In genomic region chr8:8660307-8661098, GRCm38 (mm10) we compare ENCODE assay signal across 8 mouse cellular contexts. TPM values are rescaled to one million over a fixed set of nuclear protein-coding genes. Genes with fewer than 3 reads are reported as not detected.
DNase-seq lines count a peak whose midpoint lies in the region; ATAC-seq lines count a peak whose summit lies in the region.

No protein-coding gene starts in this region.

- H3K9me3 ChIP-seq in heart, embryonic 13.5 days, result no peaks in the 10 kb centered on the region
- H3K9me3 ChIP-seq in liver, embryonic 12.5 days (replicated peaks), result no peaks in the 10 kb centered on the region
- H3K9me3 ChIP-seq in stomach, embryonic 14.5 days (ENCODE audit: control insufficient read depth, low read depth, low read length), result no peaks in the 10 kb centered on the region

- peak; percentile 64 for DNase-seq in adrenal gland, adult 2 months
- DNase-seq in adrenal gland, adult 8-10 months, result no peak
- DNase-seq in ovary, postnatal 14 days (ENCODE audit: low spot score), result peak; percentile 29
- no peak for DNase-seq in ovary, postnatal 10 days (ENCODE audit: low spot score)

- peaks cover 45% of the 10 kb centered on the region for H3K4me1 ChIP-seq in heart, embryonic 13.5 days
- peaks cover 35% of the 10 kb centered on the region for H3K4me1 ChIP-seq in liver, embryonic 12.5 days
- peaks cover 7% of the 10 kb centered on the region; the same call in 1 of the 2 replicates for H3K4me1 ChIP-seq in stomach, embryonic 14.5 days (ENCODE audit: control insufficient read depth, insufficient read depth, low read length)

- no peaks in the 10 kb centered on the region for H3K27me3 ChIP-seq in heart, embryonic 13.5 days (replicated peaks)
- peaks cover 51% of the 10 kb centered on the region for H3K27me3 ChIP-seq in liver, embryonic 12.5 days (replicated peaks)
- no peaks in the 10 kb centered on the region for H3K27me3 ChIP-seq in stomach, embryonic 14.5 days (ENCODE audit: control insufficient read depth, insufficient read depth, low read length)

- H3K9ac ChIP-seq in heart, embryonic 13.5 days, result peak overlapping the region; percentile 95
- H3K9ac ChIP-seq in liver, embryonic 12.5 days, result peak overlapping the region; percentile 61
- H3K9ac ChIP-seq in stomach, embryonic 14.5 days (replicated peaks; ENCODE audit: low read depth, low read length), result peak overlapping the region; percentile 90

- ATAC-seq in heart, embryonic 13.5 days (ENCODE audit: extremely low read depth, insufficient number of reproducible peaks, low FRiP score, low TSS enrichment), result peak; percentile 5; the same call in 1 of the 2 replicates
- peak; percentile 40 for ATAC-seq in liver, embryonic 12.5 days
- peak; percentile 40 for ATAC-seq in stomach, embryonic 14.5 days (ENCODE audit: insufficient number of reproducible peaks, insufficient read depth, low FRiP score, low read depth)
- ATAC-seq in CD4-positive, CD25-positive, alpha-beta regulatory T cell, adult 4 months, result no peak

- H3K4me3 ChIP-seq in heart, embryonic 13.5 days, result peak overlapping the region; percentile 91
- H3K4me3 ChIP-seq in liver, embryonic 12.5 days, result peak overlapping the region; percentile 64
- peak overlapping the region; percentile 79 for H3K4me3 ChIP-seq in stomach, embryonic 14.5 days (ENCODE audit: low read depth, low read length)

- peak overlapping the region; percentile 94 for H3K4me2 ChIP-seq in heart, embryonic 13.5 days
- H3K4me2 ChIP-seq in liver, embryonic 12.5 days, result peak overlapping the region; percentile 96
- H3K4me2 ChIP-seq in stomach, embryonic 14.5 days (replicated peaks; ENCODE audit: low read depth, low read length), result peak overlapping the region; percentile 70

- peak overlapping the region; percentile 84 for H3K27ac ChIP-seq in heart, embryonic 13.5 days (replicated peaks)
- H3K27ac ChIP-seq in liver, embryonic 12.5 days, result no peak overlapping the region
- H3K27ac ChIP-seq in stomach, embryonic 14.5 days (ENCODE audit: low read length), result peak overlapping the region; percentile 83

- peaks cover 8% of the 10 kb centered on the region for H3K36me3 ChIP-seq in heart, embryonic 13.5 days
- H3K36me3 ChIP-seq in liver, embryonic 12.5 days, result peaks cover 18% of the 10 kb centered on the region
- H3K36me3 ChIP-seq in stomach, embryonic 14.5 days (ENCODE audit: control insufficient read depth, insufficient read depth, low read length), result peaks cover 7% of the 10 kb centered on the region; the same call in 1 of the 2 replicates

- WGBS in heart, embryonic 13.5 days, result under 1% methylated on average over 87 of the region's 88 CpGs
- WGBS in liver, embryonic 12.5 days (ENCODE audit: insufficient replicate concordance), result under 1% methylated on average over 88 of the region's 88 CpGs
- under 1% methylated on average over 86 of the region's 88 CpGs for WGBS in stomach, embryonic 14.5 days

RNA-seq across cellular contexts. Expression of gene Efnb2, which starts 0.5 kb away (rescaled TPM):
- total RNA-seq in adrenal gland, adult 2 months (2021), result 10 to 100 TPM; 15.1 to 18.0 TPM
- polyA plus RNA-seq in adrenal gland, adult 2 months (2012; rRNA removed), result 17.5 and 23.9 TPM in 2 replicates
- 10 to 100 TPM; 10.4 to 25.9 (median 21.3) TPM for total RNA-seq in adrenal gland, adult 8-10 months (2022)
- polyA plus RNA-seq in heart, embryonic 13.5 days (2015; fragmentation: Nextera tagmentation; extraction: Ambion mirVana), result 11.4 and 11.7 TPM in 2 replicates
- polyA plus RNA-seq in liver, embryonic 12.5 days (2016; fragmentation: Nextera tagmentation; extraction: Ambion mirVana), result 2.8 and 3.3 TPM in 2 replicates
- polyA plus RNA-seq in stomach, embryonic 14.5 days (2014; fragmentation: Nextera tagmentation; extraction: Ambion mirVana), result 28.6 and 30.4 TPM in 2 replicates
- under 1 TPM; 0.16 to 0.24 TPM for polyA plus RNA-seq in CD4-positive, CD25-positive, alpha-beta regulatory T cell, adult 4 months (2017; shearing (Covaris generic))

RNA-seq across cellular contexts. Expression of gene Arglu1, which starts 29.8 kb away (rescaled TPM):
- total RNA-seq in adrenal gland, adult 2 months (2021), result 10 to 100 TPM; 56.6 to 59.4 TPM
- 29.7 and 31.6 TPM in 2 replicates for polyA plus RNA-seq in adrenal gland, adult 2 months (2012; rRNA removed)
- 100 to 1,000 TPM in 1 of 4 experiments, 10 to 100 TPM in 3; 44.0 to 126 (median 89.0) TPM for total RNA-seq in adrenal gland, adult 8-10 months (2022)
- 79.0 and 86.7 TPM in 2 replicates for polyA plus RNA-seq in heart, embryonic 13.5 days (2015; fragmentation: Nextera tagmentation; extraction: Ambion mirVana)
- 75.4 and 79.5 TPM in 2 replicates for polyA plus RNA-seq in liver, embryonic 12.5 days (2016; fragmentation: Nextera tagmentation; extraction: Ambion mirVana)
- 151 and 156 TPM in 2 replicates for polyA plus RNA-seq in stomach, embryonic 14.5 days (2014; fragmentation: Nextera tagmentation; extraction: Ambion mirVana)
- polyA plus RNA-seq in CD4-positive, CD25-positive, alpha-beta regulatory T cell, adult 4 months (2017; shearing (Covaris generic)), result 100 to 1,000 TPM; 162 to 193 TPM

Comparison
In these comparisons a context has a peak if more than half of its experiments do, and no peak if none do; other contexts are left out.
1. DNase-seq: peak in adrenal gland, adult 2 months (single experiment) and ovary, postnatal 14 days (single experiment); none in adrenal gland, adult 8-10 months (single experiment) and ovary, postnatal 10 days (single experiment).
2. Peak in every context shown above with its lines, with median percentiles within 50 percentile points of each other: H3K4me2 ChIP-seq, H3K4me3 ChIP-seq and H3K9ac ChIP-seq.